Mouse (Mus musculus) retina, postnatal 1 day (tissue): Measurements from ENCODE around the gene Bpifb9a.
"Not testable (repeated sequence)": the region's sequence is repeated elsewhere in the genome, so short reads cannot be mapped to it uniquely, and the experiment has no call there.

Experiments used
- DNase-seq: peaks from one replicate; pipeline ENCODE4 v3.0.0-alpha.2; 2012

Gene Bpifb9a

DNA sequence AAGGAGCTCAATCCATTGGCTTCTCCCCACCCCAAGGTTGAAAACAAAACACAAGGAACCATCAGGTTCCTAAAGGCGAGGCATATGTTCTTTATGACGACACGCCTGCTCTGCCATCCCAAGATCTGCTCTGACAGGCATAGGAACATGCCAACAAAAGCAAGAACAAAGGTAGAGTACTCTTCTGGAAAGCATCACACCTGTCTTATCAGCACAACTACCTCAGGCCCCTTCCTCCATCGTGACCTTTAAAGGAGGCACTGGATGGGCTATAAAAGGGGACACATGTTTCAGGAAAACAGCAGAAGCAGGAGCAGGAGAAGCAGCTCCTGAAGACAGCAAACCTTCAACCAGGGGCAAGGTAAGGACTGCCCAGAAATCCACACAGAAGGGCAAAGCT is 49.3 kb downstream of the Bpifb9a start, which contains the start of gene Bpifb9b:
Bpifb9b (plus strand) TSS at position 301 of the 400 bp plus-strand sequence.
- not testable (repeated sequence) for DNase-seq

DNA sequence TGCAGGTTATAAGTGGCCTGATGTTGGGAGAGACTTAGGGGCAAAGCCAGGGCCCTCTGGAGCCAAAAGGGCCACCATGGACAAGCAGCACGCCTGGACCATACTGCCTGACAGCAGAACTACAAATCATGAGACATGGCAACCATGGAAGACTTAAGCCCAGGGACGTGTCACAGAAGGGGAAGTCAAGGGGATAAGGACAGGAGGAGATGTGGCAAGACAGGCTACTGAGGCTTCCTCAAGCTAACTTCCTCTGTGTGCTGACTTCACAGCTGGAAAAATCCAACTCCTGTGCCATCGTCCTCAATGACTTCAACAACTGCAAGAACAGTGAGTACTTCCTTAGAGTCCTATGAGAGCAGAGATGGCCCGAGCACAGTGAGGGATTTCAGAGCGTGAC is 56.1 kb downstream of the Bpifb9a start:
- not testable (repeated sequence) for DNase-seq
